In genomic region chr1:160043271-160043975, GRCm38 (mm10) we compare ENCODE assay signal across 7 mouse cellular contexts. TPM values are rescaled to one million over a fixed set of nuclear protein-coding genes. Genes with fewer than 3 reads are reported as not detected.
DNase-seq lines count a peak whose midpoint lies in the region; ATAC-seq lines count a peak whose summit lies in the region.

No protein-coding gene starts in this region.

- no peak overlapping the region for H3K4me2 ChIP-seq in hindbrain, embryonic 11.5 days (replicated peaks; ENCODE audit: low read depth, low read length)
- peak overlapping the region; percentile 74 for H3K4me2 ChIP-seq in liver, embryonic 11.5 days

- ATAC-seq in hindbrain, embryonic 11.5 days (ENCODE audit: low FRiP score), result no peak
- no peak for ATAC-seq in liver, embryonic 11.5 days (replicated peaks; ENCODE audit: low FRiP score)
- no peak for ATAC-seq in CD4-positive, CD25-positive, alpha-beta regulatory T cell, adult 4 months

- no peaks in the 10 kb centered on the region for H3K36me3 ChIP-seq in hindbrain, embryonic 10.5 days
- H3K36me3 ChIP-seq in hindbrain, embryonic 11.5 days (ENCODE audit: control insufficient read depth, insufficient read depth, low read length), result no peaks in the 10 kb centered on the region
- no peaks in the 10 kb centered on the region for H3K36me3 ChIP-seq in embryonic facial prominence, embryonic 10.5 days (replicated peaks)
- no peaks in the 10 kb centered on the region for H3K36me3 ChIP-seq in liver, embryonic 11.5 days (ENCODE audit: control insufficient read depth, insufficient read depth, low read length)

- no peaks in the 10 kb centered on the region for H3K27me3 ChIP-seq in hindbrain, embryonic 10.5 days (ENCODE audit: insufficient read depth, poor library complexity, severe bottlenecking)
- H3K27me3 ChIP-seq in hindbrain, embryonic 11.5 days (ENCODE audit: control insufficient read depth, insufficient read depth, low read length), result no peaks in the 10 kb centered on the region
- peaks cover 13% of the 10 kb centered on the region for H3K27me3 ChIP-seq in embryonic facial prominence, embryonic 10.5 days (replicated peaks; ENCODE audit: low read depth, poor library complexity, severe bottlenecking)
- H3K27me3 ChIP-seq in liver, embryonic 11.5 days (replicated peaks; ENCODE audit: control insufficient read depth, insufficient read depth, low read length), result no peaks in the 10 kb centered on the region

- no peak overlapping the region for H3K27ac ChIP-seq in hindbrain, embryonic 10.5 days
- H3K27ac ChIP-seq in hindbrain, embryonic 11.5 days (ENCODE audit: low read depth, low read length), result no peak overlapping the region
- H3K27ac ChIP-seq in embryonic facial prominence, embryonic 10.5 days (replicated peaks), result no peak overlapping the region
- no peak overlapping the region for H3K27ac ChIP-seq in liver, embryonic 11.5 days (ENCODE audit: low read depth, low read length)

- no peak overlapping the region for H3K9ac ChIP-seq in hindbrain, embryonic 11.5 days (ENCODE audit: low read depth, low read length)
- no peak overlapping the region for H3K9ac ChIP-seq in liver, embryonic 11.5 days (ENCODE audit: low read depth, low read length)

- no peak for DNase-seq in hindbrain, embryonic 10.5 days (ENCODE audit: low spot score)
- no peak for DNase-seq in hindbrain, embryonic 11.5 days (ENCODE audit: low spot score)
- peak; percentile 40 for DNase-seq in CD4-positive helper T cell, adult 2 months (ENCODE audit: low read depth, low spot score)
- no peak for DNase-seq in embryonic facial prominence, embryonic 10.5 days (ENCODE audit: low spot score)
- DNase-seq in liver, embryonic 11.5 days (ENCODE audit: low spot score), result no peak
- DNase-seq in urinary bladder, postnatal 4 days (ENCODE audit: low spot score in 2 of 2), result no peak

- H3K9me3 ChIP-seq in hindbrain, embryonic 10.5 days, result no peaks in the 10 kb centered on the region
- H3K9me3 ChIP-seq in hindbrain, embryonic 11.5 days (ENCODE audit: control insufficient read depth, low read length), result no peaks in the 10 kb centered on the region
- no peaks in the 10 kb centered on the region for H3K9me3 ChIP-seq in embryonic facial prominence, embryonic 10.5 days
- H3K9me3 ChIP-seq in liver, embryonic 11.5 days (ENCODE audit: control insufficient read depth, low read length), result no peaks in the 10 kb centered on the region

- peaks cover 17% of the 10 kb centered on the region for H3K4me1 ChIP-seq in hindbrain, embryonic 10.5 days (replicated peaks)
- H3K4me1 ChIP-seq in hindbrain, embryonic 11.5 days (replicated peaks; ENCODE audit: control insufficient read depth, insufficient read depth, low read length), result peaks cover 4% of the 10 kb centered on the region; the same call in 1 of the 2 replicates
- peaks cover 10% of the 10 kb centered on the region for H3K4me1 ChIP-seq in embryonic facial prominence, embryonic 10.5 days
- H3K4me1 ChIP-seq in liver, embryonic 11.5 days (replicated peaks; ENCODE audit: control insufficient read depth, insufficient read depth, low read length), result no peaks in the 10 kb centered on the region; the same call in 1 of the 2 replicates

- peak overlapping the region; percentile 57; the same call in 1 of the 2 replicates for H3K4me3 ChIP-seq in hindbrain, embryonic 10.5 days
- H3K4me3 ChIP-seq in hindbrain, embryonic 11.5 days (ENCODE audit: low read depth, low read length), result no peak overlapping the region
- H3K4me3 ChIP-seq in embryonic facial prominence, embryonic 10.5 days, result peak overlapping the region; percentile 65; the same call in 1 of the 2 replicates
- no peak overlapping the region for H3K4me3 ChIP-seq in liver, embryonic 11.5 days (ENCODE audit: low read depth, low read length)

- WGBS in hindbrain, embryonic 10.5 days, result 90% methylated on average over 13 of the region's 13 CpGs
- WGBS in hindbrain, embryonic 11.5 days, result 93% methylated on average over 13 of the region's 13 CpGs
- WGBS in embryonic facial prominence, embryonic 10.5 days, result 88% methylated on average over 13 of the region's 13 CpGs
- 76% methylated on average over 13 of the region's 13 CpGs for WGBS in liver, embryonic 11.5 days

RNA-seq across cellular contexts. Expression of gene 4930523C07Rik, which starts 0.8 kb away (rescaled TPM):
- 1.7 and 2.9 TPM in 2 replicates for polyA plus RNA-seq in hindbrain, embryonic 10.5 days (2016; fragmentation: Nextera tagmentation; extraction: Ambion mirVana)
- 1.7 and 2.5 TPM in 2 replicates for polyA plus RNA-seq in hindbrain, embryonic 11.5 days (2014; fragmentation: Nextera tagmentation; extraction: Ambion mirVana)
- 2.3 and 3.1 TPM in 2 replicates for polyA plus RNA-seq in embryonic facial prominence, embryonic 10.5 days (2016; fragmentation: Nextera tagmentation; extraction: Ambion mirVana)
- 13.2 and 19.0 TPM in 2 replicates for polyA plus RNA-seq in liver, embryonic 11.5 days (2014; fragmentation: Nextera tagmentation; extraction: Ambion mirVana)
- 100 to 1,000 TPM; 212 to 238 TPM for polyA plus RNA-seq in CD4-positive, CD25-positive, alpha-beta regulatory T cell, adult 4 months (2017; shearing (Covaris generic))

Comparison
In these comparisons a context has a peak if more than half of its experiments do, and no peak if none do; other contexts are left out.
1. H3K4me3 ChIP-seq: peak in hindbrain, embryonic 10.5 days (single experiment) and embryonic facial prominence, embryonic 10.5 days (single experiment); none in hindbrain, embryonic 11.5 days (single experiment) and liver, embryonic 11.5 days (single experiment).
2. RNA of gene 4930523C07Rik, which starts 0.8 kb away (polyA plus RNA-seq): 212 to 238 TPM in CD4-positive, CD25-positive, alpha-beta regulatory T cell, adult 4 months; 13.2 to 19.0 TPM in liver, embryonic 11.5 days, 1.7 to 2.5 TPM in hindbrain, embryonic 11.5 days, 2.3 to 3.1 TPM in embryonic facial prominence, embryonic 10.5 days and 1.7 to 2.9 TPM in hindbrain, embryonic 10.5 days; every median in the first group is over 10 times any median in the second.